Mouse (Mus musculus): Measurements from ENCODE around the gene Lysmd1. TPM values are rescaled to one million over a fixed set of nuclear protein-coding genes. Genes with fewer than 3 reads are reported as not detected.

The Lysmd1 gene
- total RNA-seq, 1 experiment: 5.1 TPM

DNA sequence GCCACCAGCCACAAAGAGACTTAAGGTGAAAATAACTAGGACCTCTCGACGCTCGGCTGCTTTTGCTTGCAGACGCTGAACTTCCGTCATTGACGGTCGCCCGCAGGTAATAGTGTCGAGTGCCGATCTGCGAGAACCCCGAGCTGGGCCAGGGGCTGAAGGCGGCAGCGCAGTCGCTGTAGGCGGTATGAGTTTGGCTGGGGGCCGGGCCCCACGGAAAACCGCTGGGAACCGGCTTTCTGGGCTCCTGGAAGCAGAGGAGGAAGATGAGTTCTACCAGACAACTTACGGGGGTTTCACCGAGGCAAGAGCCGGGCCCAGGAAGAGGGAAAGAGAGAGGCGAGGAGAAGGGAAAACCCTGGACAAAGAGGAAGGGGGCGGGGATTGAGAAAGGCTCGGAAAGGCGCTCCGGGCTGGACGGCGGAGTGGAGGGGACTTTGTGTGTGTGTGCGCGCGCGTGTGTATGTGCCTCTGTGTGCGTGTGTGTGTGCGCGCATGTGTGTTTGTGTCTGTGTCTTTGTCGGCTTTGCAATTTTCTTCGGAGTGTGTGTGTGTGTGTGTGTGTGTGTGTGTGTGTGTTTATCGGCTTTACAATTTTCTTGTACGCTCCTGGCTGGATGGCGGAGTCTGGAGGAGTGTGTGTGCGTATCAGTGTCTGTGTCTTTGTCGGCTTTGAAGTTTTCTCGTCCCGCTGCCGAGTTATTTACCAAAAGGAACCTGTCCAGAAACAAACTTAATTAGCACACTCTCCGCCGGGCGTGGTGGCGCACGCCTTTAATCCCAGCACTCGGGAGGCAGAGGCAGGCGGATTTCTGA is 22.8 kb upstream of the Lysmd1 start, which contains the start of gene Vps72:
Gene Vps72 (plus strand): TSS at position 112 of the 816 bp plus-strand sequence.
- DNase-seq (ENCODE audit: low read depth, low spot score): peak; percentile 79
- 0 out of 2 replicates have a peak, but pooled peaks have one; percentile 6 for TF ChIP-seq ZNF384 (IDR thresholded peaks at IDR 0.05; ENCODE audit: low read depth, low read length)
- TF ChIP-seq HCFC1 (IDR thresholded peaks at IDR 0.05; ENCODE audit: borderline replicate concordance, insufficient read depth, low read length): peak; percentile 84; the same call in 1 of the 2 replicates
- no peak for TF ChIP-seq CHD2 (IDR thresholded peaks at IDR 0.05; ENCODE audit: low read depth, low read length)
- TF ChIP-seq ZC3H11A (IDR thresholded peaks at IDR 0.05; ENCODE audit: borderline replicate concordance, low read depth, low read length): no peak
- TF ChIP-seq MAFK (IDR thresholded peaks at IDR 0.05; ENCODE audit: insufficient read depth, low read depth, low read length): no peak
- in situ Hi-C loops (cut with MboI; ENCODE audit: low sequenced_read_pairs in 2 of 2, unreplicated experiment in 2 of 2): no loop called here
- Histone ChIP-seq H3K9me3 (ENCODE audit: control insufficient read depth, insufficient read depth, low read depth, low read length) (no peaks in the 10 kb centered on the region), H3K4me1 (ENCODE audit: control insufficient read depth in 2 of 2, insufficient read depth in 2 of 2, low read length in 2 of 2, poor library complexity in 1 of 2) (peaks cover 0 to 3% of the 10 kb centered on the region in 2 experiments; a peak in 1 of 4 replicates), H3K9ac (ENCODE audit: insufficient read depth, low read depth, low read length, poor library complexity, severe bottlenecking) (peak within 1 kb of the TSS; percentile 94), H3K36me3 (ENCODE audit: control insufficient read depth, insufficient read depth, low read length, poor library complexity, severe bottlenecking) (no peaks in the 10 kb centered on the region), H3K4me3 (ENCODE audit: insufficient read depth in 1 of 2, low read depth in 1 of 2, low read length in 2 of 2, poor library complexity in 1 of 2, severe bottlenecking in 1 of 2) (peak within 1 kb of the TSS; percentile 95 to 96), H3K27ac (ENCODE audit: insufficient read depth, low read depth, low read length, poor library complexity, severe bottlenecking) (peak within 1 kb of the TSS; percentile 81)

DNA sequence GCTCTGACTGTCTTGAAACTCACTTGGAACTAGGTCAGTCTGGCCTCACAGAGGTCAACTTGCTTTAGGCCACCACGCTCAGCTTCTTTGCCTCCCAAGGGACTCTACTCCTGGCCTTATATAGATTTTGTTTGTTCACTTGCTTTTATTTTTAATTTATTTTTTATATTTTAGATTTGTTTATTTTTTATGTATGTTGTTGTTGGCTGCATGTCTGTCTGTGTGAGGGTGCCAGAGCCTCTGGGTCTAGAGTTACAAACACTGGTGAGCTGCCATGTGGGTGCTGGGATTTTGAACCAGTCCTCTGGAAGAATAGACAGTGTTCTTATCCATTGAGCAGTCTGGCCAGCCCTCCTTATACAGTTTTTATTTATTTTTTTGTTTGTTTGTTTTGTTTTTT is 21.1 kb upstream of the Lysmd1 start:
- Histone ChIP-seq H3K27ac (ENCODE audit: insufficient read depth, low read depth, low read length, poor library complexity, severe bottlenecking) (no peak overlapping the region), H3K9me3 (ENCODE audit: control insufficient read depth, insufficient read depth, low read depth, low read length) (no peaks in the 10 kb centered on the region), H3K4me3 (ENCODE audit: insufficient read depth in 1 of 2, low read depth in 1 of 2, low read length in 2 of 2, poor library complexity in 1 of 2, severe bottlenecking in 1 of 2) (no peak overlapping the region), H3K36me3 (ENCODE audit: control insufficient read depth, insufficient read depth, low read length, poor library complexity, severe bottlenecking) (peaks cover 1% of the 10 kb centered on the region; the same call in 1 of the 2 replicates), H3K9ac (ENCODE audit: insufficient read depth, low read depth, low read length, poor library complexity, severe bottlenecking) (no peak overlapping the region), H3K4me1 (ENCODE audit: control insufficient read depth in 2 of 2, insufficient read depth in 2 of 2, low read length in 2 of 2, poor library complexity in 1 of 2) (peaks cover 0 to 3% of the 10 kb centered on the region in 2 experiments; a peak in 1 of 4 replicates)
- TF ChIP-seq CHD2 (IDR thresholded peaks at IDR 0.05; ENCODE audit: low read depth, low read length) (no peak), ZNF384 (IDR thresholded peaks at IDR 0.05; ENCODE audit: low read depth, low read length) (no peak), HCFC1 (IDR thresholded peaks at IDR 0.05; ENCODE audit: borderline replicate concordance, insufficient read depth, low read length) (no peak), MAFK (IDR thresholded peaks at IDR 0.05; ENCODE audit: insufficient read depth, low read depth, low read length) (no peak), ZC3H11A (IDR thresholded peaks at IDR 0.05; ENCODE audit: borderline replicate concordance, low read depth, low read length) (no peak)
- in situ Hi-C loops (cut with MboI; ENCODE audit: low sequenced_read_pairs in 2 of 2, unreplicated experiment in 2 of 2): no loop called here
- no peak for DNase-seq (ENCODE audit: low read depth, low spot score)

DNA sequence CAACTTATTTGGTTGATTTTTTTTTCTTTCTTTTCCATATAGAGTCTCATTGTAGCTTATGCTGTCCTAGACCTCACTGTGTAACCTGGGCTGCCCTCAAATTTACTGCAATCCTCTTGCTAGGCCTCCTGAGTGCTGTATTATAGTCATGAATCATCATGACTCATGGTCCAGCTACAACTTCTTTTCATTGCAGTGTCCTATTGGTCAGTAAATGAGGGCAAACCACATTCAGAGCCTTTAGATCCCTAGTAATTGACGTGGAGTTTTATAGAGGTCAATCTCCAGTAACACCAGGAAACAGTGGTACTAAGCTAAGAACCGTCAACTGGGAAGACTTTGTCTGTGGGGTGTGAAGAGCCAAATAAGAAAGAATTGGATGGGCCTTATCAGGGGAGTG is 16.1 kb upstream of the Lysmd1 start:
- TF ChIP-seq HCFC1 (IDR thresholded peaks at IDR 0.05; ENCODE audit: borderline replicate concordance, insufficient read depth, low read length) (no peak), ZC3H11A (IDR thresholded peaks at IDR 0.05; ENCODE audit: borderline replicate concordance, low read depth, low read length) (no peak), CHD2 (IDR thresholded peaks at IDR 0.05; ENCODE audit: low read depth, low read length) (no peak), ZNF384 (IDR thresholded peaks at IDR 0.05; ENCODE audit: low read depth, low read length) (no peak), MAFK (IDR thresholded peaks at IDR 0.05; ENCODE audit: insufficient read depth, low read depth, low read length) (no peak)
- H3K36me3 ChIP-seq (ENCODE audit: control insufficient read depth, insufficient read depth, low read length, poor library complexity, severe bottlenecking): peaks cover 31% of the 10 kb centered on the region
- no peak overlapping the region for H3K9ac ChIP-seq (ENCODE audit: insufficient read depth, low read depth, low read length, poor library complexity, severe bottlenecking)
- H3K9me3 ChIP-seq (ENCODE audit: control insufficient read depth, insufficient read depth, low read depth, low read length): no peaks in the 10 kb centered on the region
- H3K27ac ChIP-seq (ENCODE audit: insufficient read depth, low read depth, low read length, poor library complexity, severe bottlenecking): no peak overlapping the region
- H3K4me3 ChIP-seq (ENCODE audit: insufficient read depth in 1 of 2, low read depth in 1 of 2, low read length in 2 of 2, poor library complexity in 1 of 2, severe bottlenecking in 1 of 2): no peak overlapping the region
- in situ Hi-C loops (cut with MboI; ENCODE audit: low sequenced_read_pairs in 2 of 2, unreplicated experiment in 2 of 2): no loop called here
- H3K4me1 ChIP-seq (ENCODE audit: control insufficient read depth in 2 of 2, insufficient read depth in 2 of 2, low read length in 2 of 2, poor library complexity in 1 of 2): peaks cover 0 to 3% of the 10 kb centered on the region in 2 experiments; a peak in 1 of 4 replicates
- DNase-seq (ENCODE audit: low read depth, low spot score): no peak

DNA sequence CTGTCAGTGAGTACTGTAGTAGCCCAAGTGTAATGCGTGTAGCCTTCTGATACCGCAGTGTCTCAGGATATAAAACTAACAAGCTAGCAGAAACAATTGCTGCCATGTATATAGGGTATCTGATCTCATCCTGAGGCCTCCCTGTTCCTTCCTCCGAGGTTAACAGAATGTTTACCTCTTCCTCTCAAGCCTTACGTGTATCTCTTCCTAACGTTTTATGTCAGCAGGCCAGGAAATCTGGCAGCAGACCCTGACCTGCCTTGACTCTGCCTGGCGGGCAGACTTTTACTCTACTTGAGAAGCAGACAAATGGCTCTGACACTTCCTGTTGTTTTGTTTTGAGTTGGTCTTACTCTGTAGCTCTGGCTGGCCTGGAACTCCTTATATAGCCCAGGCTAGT is 12.3 kb upstream of the Lysmd1 start:
- in situ Hi-C loops (cut with MboI; ENCODE audit: low sequenced_read_pairs in 2 of 2, unreplicated experiment in 2 of 2): no loop called here
- H3K36me3 ChIP-seq (ENCODE audit: control insufficient read depth, insufficient read depth, low read length, poor library complexity, severe bottlenecking): peaks cover 31% of the 10 kb centered on the region

More for the DNA sequence above, 12.3 kb upstream of the Lysmd1 start:
- DNase-seq (ENCODE audit: low read depth, low spot score): no peak
- TF ChIP-seq MAFK (IDR thresholded peaks at IDR 0.05; ENCODE audit: insufficient read depth, low read depth, low read length) (no peak), ZNF384 (IDR thresholded peaks at IDR 0.05; ENCODE audit: low read depth, low read length) (no peak), ZC3H11A (IDR thresholded peaks at IDR 0.05; ENCODE audit: borderline replicate concordance, low read depth, low read length) (no peak), HCFC1 (IDR thresholded peaks at IDR 0.05; ENCODE audit: borderline replicate concordance, insufficient read depth, low read length) (no peak), CHD2 (IDR thresholded peaks at IDR 0.05; ENCODE audit: low read depth, low read length) (no peak)
- Histone ChIP-seq H3K27ac (ENCODE audit: insufficient read depth, low read depth, low read length, poor library complexity, severe bottlenecking) (no peak overlapping the region), H3K4me1 (ENCODE audit: control insufficient read depth in 2 of 2, insufficient read depth in 2 of 2, low read length in 2 of 2, poor library complexity in 1 of 2) (peaks cover 0 to 3% of the 10 kb centered on the region in 2 experiments; a peak in 1 of 4 replicates), H3K9ac (ENCODE audit: insufficient read depth, low read depth, low read length, poor library complexity, severe bottlenecking) (no peak overlapping the region), H3K9me3 (ENCODE audit: control insufficient read depth, insufficient read depth, low read depth, low read length) (no peaks in the 10 kb centered on the region), H3K4me3 (ENCODE audit: insufficient read depth in 1 of 2, low read depth in 1 of 2, low read length in 2 of 2, poor library complexity in 1 of 2, severe bottlenecking in 1 of 2) (no peak overlapping the region)
